Mouse (Mus musculus) heart, postnatal 0 days (tissue): Measurements from ENCODE around the gene Pus10.

Source experiments
- CTCF ChIP-seq: IDR thresholded peaks from 2 replicates; pipeline ENCODE4 v1.5.1; 2016; ENCODE audit warnings: antibody characterized with exemption, control low read depth, low read depth
- EP300 ChIP-seq: IDR thresholded peaks from 2 replicates; pipeline ENCODE4 v1.6.1; 2016; ENCODE audit warnings: antibody characterized with exemption, low read depth

DNA sequence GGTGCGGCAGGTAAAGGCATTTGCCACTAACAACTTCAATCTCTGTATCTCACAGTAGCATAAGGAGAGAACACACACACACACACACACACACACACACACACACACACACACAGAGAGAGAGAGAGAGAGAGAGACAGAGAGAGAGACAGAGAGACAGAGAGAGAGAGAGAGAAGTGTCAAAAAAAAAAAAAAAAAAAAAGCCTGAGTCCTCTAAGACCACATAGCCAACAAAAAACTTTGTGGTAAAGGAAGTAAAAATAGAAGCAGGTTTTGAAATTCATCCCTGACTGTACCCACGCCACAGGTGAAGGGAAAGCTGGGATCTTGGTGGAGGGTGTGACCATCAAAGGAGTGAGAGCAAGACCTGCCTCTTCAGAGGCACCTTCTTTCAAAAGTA is 92.7 kb downstream of the Pus10 start:
- TF ChIP-seq CTCF (no peak), EP300 (no peak)
